Mouse (Mus musculus) embryonic facial prominence, embryonic 14.5 days (tissue): ENCODE results near the gene Aldh3b3. TPM values are rescaled to one million over a fixed set of nuclear protein-coding genes. Genes with fewer than 3 reads are reported as not detected.
A peak's percentile ranks its signal among the peaks of the same experiment; 100 is the strongest.

Experiments used
- ATAC-seq: fragments of 200-750 bp; cut with Nextera tagmentation; 2 replicates; pipeline ENCODE4 v1.8.0; 2017; ENCODE audit warnings: low read depth, moderate number of reproducible peaks, moderate TSS enrichment
- DNase-seq: peaks from one replicate; pipeline ENCODE4 v3.0.0-alpha.2; 2015; ENCODE audit warnings: low spot score
- H3K27ac ChIP-seq: fragments of 300-500 bp; sonication (generic); replicated peaks from 2 replicates; pipeline ENCODE4 v1.5.1; 2014; ENCODE audit warnings: low read depth, mild to moderate bottlenecking, low read length, moderate library complexity
- H3K27me3 ChIP-seq: fragments of 300-500 bp; sonication (generic); replicated peaks from 2 replicates; pipeline ENCODE4 v1.6.1; 2014; ENCODE audit warnings: low read length; ENCODE audit not compliant: control insufficient read depth, insufficient read depth
- H3K36me3 ChIP-seq: fragments of 300-500 bp; sonication (generic); 2 replicates; pipeline ENCODE4 v1.6.1; 2014; ENCODE audit warnings: low read length, mixed read lengths; ENCODE audit not compliant: control insufficient read depth, insufficient read depth
- H3K4me1 ChIP-seq: fragments of 300-500 bp; sonication (generic); 2 replicates; pipeline ENCODE4 v1.6.1; 2014; ENCODE audit warnings: antibody characterized with exemption, low read length; ENCODE audit not compliant: control insufficient read depth, insufficient read depth
- H3K4me2 ChIP-seq: fragments of 300-500 bp; sonication (generic); 2 replicates; pipeline ENCODE4 v1.6.1; 2014; ENCODE audit warnings: low read depth, mild to moderate bottlenecking, low read length, moderate library complexity, mixed read lengths
- H3K4me3 ChIP-seq: fragments of 300-500 bp; sonication (generic); 2 replicates; pipeline ENCODE4 v1.5.1; 2014; ENCODE audit warnings: low read depth, mild to moderate bottlenecking, low read length
- H3K9ac ChIP-seq: fragments of 300-500 bp; sonication (generic); 2 replicates; pipeline ENCODE4 v1.6.1; 2014; ENCODE audit warnings: low read depth, mild to moderate bottlenecking, low read length, moderate library complexity, mixed read lengths
- H3K9me3 ChIP-seq: fragments of 300-500 bp; sonication (generic); 2 replicates; pipeline ENCODE4 v1.6.1; 2016; ENCODE audit warnings: low read length; ENCODE audit not compliant: control insufficient read depth
- WGBS: fragments of 180-500 bp; shearing (Covaris S2); extraction: QIAGEN DNeasy Blood & Tissue Kit; methylation state at CpG from one replicate; pipeline ENCODE4 v1.1.7; 2014; 5-methylcytosine and 5-hydroxymethylcytosine counted together
- polyA plus RNA-seq: library from polyadenylated mRNA; unstranded; fragments of >200 nt; fragmentation: Nextera tagmentation; extraction: Ambion mirVana; gene quantifications from 2 replicates; pipeline ENCODE4 v1.2.1, GENCODE M21; 2014

Gene Aldh3b3
- polyA plus RNA-seq = 0.18 and 0.24 TPM in 2 replicates

DNA sequence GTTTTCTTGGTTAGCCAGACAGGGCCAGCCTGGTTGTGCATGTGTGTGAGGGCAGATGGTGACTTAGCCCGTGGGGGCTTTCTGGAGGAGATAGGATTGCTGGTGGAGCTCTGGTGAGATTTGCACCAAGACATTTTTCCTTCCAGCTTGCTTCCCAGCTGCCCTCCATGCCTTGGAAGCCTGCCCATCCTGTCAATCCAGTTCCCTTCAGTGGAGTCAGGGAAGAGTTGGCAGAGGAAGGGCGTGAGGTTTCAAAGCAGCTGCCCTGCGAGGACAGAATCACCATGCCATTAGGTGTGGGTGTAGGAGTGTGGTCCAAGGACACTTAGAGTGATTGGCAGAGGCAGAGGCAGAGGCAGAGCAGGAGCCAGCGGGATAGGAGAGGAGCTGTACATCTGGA lies at the start of gene Aldh3b3:
Aldh3b3 (plus strand) TSS at position 176 of the 400 bp plus-strand sequence.
- no peak within 1 kb of the TSS for H3K4me2 ChIP-seq
- no peak for ATAC-seq
- H3K27me3 ChIP-seq = no peaks in the 10 kb centered on the region
- no peaks in the 10 kb centered on the region for H3K4me1 ChIP-seq
- DNase-seq = no peak
- no peaks in the 10 kb centered on the region for H3K9me3 ChIP-seq
- no peak within 1 kb of the TSS for H3K9ac ChIP-seq
- WGBS = 61% methylated on average over 4 of the region's 4 CpGs
- H3K27ac ChIP-seq = no peak within 1 kb of the TSS
- no peaks in the 10 kb centered on the region for H3K36me3 ChIP-seq
- no peak within 1 kb of the TSS for H3K4me3 ChIP-seq

DNA sequence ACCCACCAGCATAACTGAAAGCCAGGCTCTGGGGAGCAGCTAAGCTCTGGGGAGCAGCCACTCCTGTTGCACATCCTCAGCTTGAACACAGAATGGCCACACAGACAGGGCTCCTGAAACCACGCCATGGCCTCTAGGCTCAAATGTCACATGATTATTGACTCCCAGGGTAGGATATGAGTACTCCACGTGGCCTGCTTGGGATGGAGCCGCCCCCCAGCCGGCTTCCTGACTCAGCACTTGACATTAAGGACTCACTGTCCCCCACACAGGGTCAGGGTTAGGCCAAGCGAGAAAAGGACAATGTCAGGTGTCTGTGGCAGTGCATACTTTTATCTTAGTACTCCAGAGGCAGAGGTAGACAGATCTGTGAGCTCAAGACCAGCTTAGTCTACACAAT lies 48.2 kb upstream of the Aldh3b3 start:
- Histone ChIP-seq H3K27ac (no peak overlapping the region), H3K27me3 (no peaks in the 10 kb centered on the region), H3K4me1 (peaks cover 27% of the 10 kb centered on the region), H3K4me2 (no peak overlapping the region), H3K9me3 (no peaks in the 10 kb centered on the region), H3K9ac (no peak overlapping the region), H3K4me3 (no peak overlapping the region), H3K36me3 (peaks cover 27% of the 10 kb centered on the region)
- WGBS = 76% methylated on average over 5 of the region's 5 CpGs
- DNase-seq (no peak), ATAC-seq (no peak)

DNA sequence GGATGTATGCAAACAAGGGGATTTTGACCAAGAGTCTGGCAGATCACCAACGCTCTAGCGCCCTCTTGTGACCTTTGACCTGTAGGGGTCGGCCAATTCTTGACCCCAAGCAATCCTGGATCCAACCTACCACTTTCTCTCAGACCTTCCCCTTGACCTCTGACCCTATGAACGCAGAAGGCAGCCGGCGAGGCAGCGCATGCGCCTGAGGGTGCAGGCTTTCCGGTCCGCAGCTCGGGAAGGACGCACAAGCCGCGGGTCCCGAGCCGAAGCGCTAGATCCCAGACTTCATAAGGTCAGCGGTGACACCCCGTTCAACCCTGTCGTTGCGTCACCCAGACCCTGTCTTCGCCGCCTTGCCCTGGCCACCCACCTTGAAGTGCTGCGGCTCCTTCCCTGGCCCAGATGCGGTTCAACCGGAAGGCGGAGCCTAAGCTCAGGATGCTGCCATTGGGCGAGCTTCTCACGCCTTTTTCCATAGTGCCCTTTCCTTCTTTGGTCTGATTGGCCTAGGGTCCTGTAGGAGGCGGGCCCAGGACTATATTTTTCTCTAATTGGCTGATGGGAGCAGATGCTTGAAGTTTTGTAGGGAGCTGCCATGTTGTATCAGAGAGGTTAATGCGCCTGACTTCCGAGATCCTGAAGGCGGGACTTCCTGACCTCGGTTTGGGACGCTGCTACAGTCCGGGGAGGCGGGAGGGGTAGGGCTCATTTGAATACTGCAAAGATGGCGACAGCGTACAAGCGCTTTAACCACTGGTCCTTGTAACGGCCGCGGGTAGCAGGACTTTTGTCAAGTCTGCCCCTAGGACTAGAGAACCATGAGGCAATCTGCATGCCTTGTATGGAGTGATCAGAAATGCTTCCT lies 45.9 kb upstream of the Aldh3b3 start, which contains the start of gene Ndufs8:
Ndufs8 (minus strand) TSS at position 438 of the 868 bp plus-strand sequence.
- no peaks in the 10 kb centered on the region for H3K9me3 ChIP-seq
- ATAC-seq (peak; percentile 97), DNase-seq (peak; percentile 99)
- peaks cover 16% of the 10 kb centered on the region for H3K4me1 ChIP-seq
- WGBS = under 1% methylated on average over 40 of the region's 43 CpGs
- H3K4me3 ChIP-seq = peak within 1 kb of the TSS; percentile 63
- H3K27me3 ChIP-seq = no peaks in the 10 kb centered on the region
- H3K27ac ChIP-seq = peak within 1 kb of the TSS; percentile 66
- peak within 1 kb of the TSS; percentile 82 for H3K4me2 ChIP-seq
- peaks cover 27% of the 10 kb centered on the region for H3K36me3 ChIP-seq
- H3K9ac ChIP-seq = peak within 1 kb of the TSS; percentile 69

DNA sequence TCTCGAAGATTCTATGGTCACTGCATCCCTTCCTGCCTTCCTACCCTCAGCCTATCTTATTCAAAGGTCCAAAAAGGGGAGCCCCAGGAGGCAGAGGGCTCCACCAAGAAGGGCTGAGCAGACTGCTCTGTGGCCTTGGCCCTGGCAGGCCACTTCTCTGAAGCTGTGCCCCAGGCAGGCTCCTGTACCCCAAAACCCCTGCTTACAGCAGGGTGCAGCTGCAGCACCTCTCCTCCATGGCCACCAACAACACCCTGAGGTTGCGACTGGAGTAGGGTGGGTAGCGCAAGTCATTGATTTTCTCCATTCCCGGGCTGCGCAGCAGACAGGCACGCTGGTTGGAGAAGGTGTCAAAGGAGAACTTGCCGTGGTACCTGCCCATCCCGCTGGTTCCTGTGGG lies 44.8 kb upstream of the Aldh3b3 start:
- H3K4me3 ChIP-seq = peak overlapping the region; percentile 63
- H3K27ac ChIP-seq = no peak overlapping the region
- ATAC-seq (no peak), DNase-seq (no peak)
- H3K4me2 ChIP-seq = peak overlapping the region; percentile 82
- H3K27me3 ChIP-seq = no peaks in the 10 kb centered on the region
- H3K9me3 ChIP-seq = no peaks in the 10 kb centered on the region
- WGBS = 78% methylated on average over 8 of the region's 8 CpGs
- H3K36me3 ChIP-seq = peaks cover 21% of the 10 kb centered on the region
- H3K4me1 ChIP-seq = peaks cover 13% of the 10 kb centered on the region
- H3K9ac ChIP-seq = peak overlapping the region; percentile 69

DNA sequence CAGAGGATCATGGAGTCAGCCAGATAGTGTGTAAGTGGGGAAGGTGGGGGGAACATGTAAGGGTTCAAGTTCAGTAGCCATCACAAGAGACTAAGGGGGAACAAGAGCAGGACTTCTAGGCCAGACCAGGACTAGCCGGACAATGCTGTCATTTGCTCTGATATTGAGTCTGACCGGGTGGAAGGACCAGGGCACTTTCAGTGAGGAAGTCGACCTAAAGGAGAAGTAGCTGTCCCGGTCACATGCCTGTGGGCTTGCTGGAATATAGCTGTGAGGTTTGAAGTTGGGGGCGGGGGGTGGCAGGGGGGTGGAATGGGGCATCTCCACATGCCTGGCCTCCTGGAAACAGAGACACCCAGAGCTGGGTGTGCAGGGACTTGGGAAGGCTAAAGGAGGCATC lies 43.9 kb upstream of the Aldh3b3 start:
- H3K27me3 ChIP-seq = no peaks in the 10 kb centered on the region
- no peak overlapping the region for H3K27ac ChIP-seq
- H3K9me3 ChIP-seq = no peaks in the 10 kb centered on the region
- H3K4me1 ChIP-seq = peaks cover 13% of the 10 kb centered on the region
- 87% methylated on average over 5 of the region's 5 CpGs for WGBS
- ATAC-seq (no peak), DNase-seq (no peak)
- no peak overlapping the region for H3K4me2 ChIP-seq
- H3K36me3 ChIP-seq = peaks cover 13% of the 10 kb centered on the region
- H3K9ac ChIP-seq = no peak overlapping the region
- H3K4me3 ChIP-seq = no peak overlapping the region

DNA sequence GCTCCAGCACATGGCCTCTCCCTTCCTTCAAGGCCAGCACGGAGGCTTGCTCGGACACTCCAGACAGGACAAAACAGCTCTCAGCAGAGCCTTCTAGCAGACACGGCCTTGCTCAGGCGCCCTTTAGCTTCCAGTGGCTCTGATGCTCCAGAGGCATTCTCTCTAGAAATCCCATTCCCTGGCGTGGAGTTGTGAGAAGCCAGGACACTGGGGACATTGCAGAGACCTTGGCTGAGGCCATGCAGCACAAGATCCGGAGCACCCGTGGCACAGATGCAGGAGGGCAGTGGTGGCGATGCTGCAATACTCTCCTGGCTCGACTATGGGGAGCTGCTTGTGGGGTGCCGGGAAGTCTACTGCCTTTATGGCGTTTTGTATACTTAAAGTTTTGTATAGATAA lies 41.7 kb upstream of the Aldh3b3 start:
- Histone ChIP-seq H3K9ac (no peak overlapping the region), H3K27ac (no peak overlapping the region), H3K27me3 (no peaks in the 10 kb centered on the region), H3K4me2 (no peak overlapping the region), H3K4me3 (no peak overlapping the region), H3K36me3 (no peaks in the 10 kb centered on the region), H3K9me3 (no peaks in the 10 kb centered on the region), H3K4me1 (peaks cover 11% of the 10 kb centered on the region)
- ATAC-seq (no peak), DNase-seq (no peak)
- 77% methylated on average over 11 of the region's 11 CpGs for WGBS

DNA sequence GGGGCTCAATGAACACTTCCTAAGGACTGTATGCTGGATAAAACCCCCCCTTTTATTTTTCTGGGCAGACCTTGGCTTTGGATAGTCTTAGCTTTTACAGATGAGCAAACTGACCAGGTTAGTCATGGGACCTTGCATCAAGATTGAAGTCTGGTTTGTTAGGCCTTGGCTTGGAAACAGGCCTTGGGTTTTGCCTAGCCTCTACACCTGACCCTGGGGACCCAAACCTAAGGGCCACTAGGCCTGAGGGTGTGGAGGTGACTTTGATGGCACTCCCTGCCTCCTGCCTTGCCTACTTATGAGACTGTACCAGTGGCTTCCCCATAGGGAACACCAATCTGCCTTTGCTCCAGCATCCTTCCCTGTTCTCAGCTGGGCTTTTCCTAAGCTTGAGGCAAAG lies 38.5 kb upstream of the Aldh3b3 start:
- H3K27me3 ChIP-seq = no peaks in the 10 kb centered on the region
- no peak overlapping the region for H3K27ac ChIP-seq
- no peak overlapping the region for H3K9ac ChIP-seq
- no peak overlapping the region for H3K4me2 ChIP-seq
- H3K4me3 ChIP-seq = no peak overlapping the region
- DNase-seq (no peak), ATAC-seq (no peak)
- H3K36me3 ChIP-seq = no peaks in the 10 kb centered on the region
- no peaks in the 10 kb centered on the region for H3K4me1 ChIP-seq
- no peaks in the 10 kb centered on the region for H3K9me3 ChIP-seq

DNA sequence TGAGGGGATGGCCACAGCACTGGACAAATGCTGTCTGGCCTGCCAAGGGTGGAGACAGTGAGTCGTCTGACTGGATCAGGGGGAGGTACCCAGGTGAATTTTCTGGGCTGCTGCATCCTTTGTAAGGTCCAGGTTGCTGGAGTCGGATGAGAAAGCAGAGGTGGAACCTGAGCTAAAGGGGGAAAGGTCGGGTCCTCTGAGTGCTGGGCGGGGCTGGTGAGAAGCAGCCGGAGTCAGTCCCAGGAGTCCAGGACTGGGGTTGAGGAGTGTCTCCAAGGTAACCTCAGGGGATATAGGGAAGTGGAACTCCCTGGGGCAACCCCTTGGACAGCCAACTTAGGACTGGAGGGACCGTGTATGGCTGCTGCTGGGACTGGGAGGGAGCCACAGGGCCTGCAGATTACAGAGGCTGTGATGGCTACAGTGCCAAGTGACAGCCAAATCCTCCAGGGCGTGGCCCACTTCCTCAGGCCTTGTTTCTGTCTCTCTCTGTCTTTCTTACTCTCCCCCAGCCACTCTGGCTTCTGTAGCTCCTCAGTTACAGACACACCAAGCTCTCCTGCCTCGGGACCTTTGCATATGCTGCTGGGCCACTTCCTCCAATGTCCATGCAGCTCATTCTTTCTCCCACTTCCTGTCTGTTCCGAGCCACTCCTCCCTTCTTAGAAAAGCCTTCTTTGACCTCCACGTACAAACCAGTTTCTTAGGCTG lies 35.6 kb upstream of the Aldh3b3 start:
- DNase-seq (no peak), ATAC-seq (no peak; the same call in 1 of the 2 replicates)
- H3K36me3 ChIP-seq = no peaks in the 10 kb centered on the region
- no peak overlapping the region for H3K4me3 ChIP-seq
- H3K27ac ChIP-seq = peak overlapping the region; percentile 10; the same call in 1 of the 2 replicates
- peaks cover 11% of the 10 kb centered on the region for H3K4me1 ChIP-seq
- H3K9ac ChIP-seq = no peak overlapping the region
- no peaks in the 10 kb centered on the region for H3K9me3 ChIP-seq
- H3K27me3 ChIP-seq = no peaks in the 10 kb centered on the region
- H3K4me2 ChIP-seq = no peak overlapping the region
- WGBS = 46% methylated on average over 9 of the region's 10 CpGs
